In genomic region chr2:101084648-101085047, GRCm38 (mm10) we compare ENCODE assay signal across 16 mouse cellular contexts.
"Had no signal": no experiment of that assay in that cellular context is flagged by ENCODE, and none has a peak within 500 bp of the region (broad histone marks: within the 10 kb centered on the region; RNA-seq: fewer than 3 reads in every experiment).

No protein-coding gene starts in this region.

- DNase-seq: retina, postnatal 1 day; right cerebral cortex, adult 18-20 months; right cerebral cortex, postnatal 14 days; right cerebral cortex, postnatal 25 days; right cerebral cortex, postnatal 4 days; spleen, adult 18-20 months; thymus, adult 18-20 months; thymus, adult 2 months; thymus, postnatal 14 days; thymus, postnatal 25 days; thymus, postnatal 36 days; thymus, postnatal 4 days had no signal

- H3K9ac ChIP-seq: neural tube, embryonic 13.5 days; neural tube, embryonic 15.5 days; stomach, embryonic 15.5 days had no signal

- H3K4me2 ChIP-seq: neural tube, embryonic 13.5 days; neural tube, embryonic 15.5 days; stomach, embryonic 15.5 days had no signal

- H3K36me3 ChIP-seq: neural tube, embryonic 13.5 days; neural tube, embryonic 15.5 days; stomach, embryonic 15.5 days had no signal

- H3K4me3 ChIP-seq: neural tube, embryonic 13.5 days; neural tube, embryonic 15.5 days; stomach, embryonic 15.5 days had no signal

- H3K9me3 ChIP-seq: neural tube, embryonic 13.5 days; neural tube, embryonic 15.5 days; stomach, embryonic 15.5 days had no signal

- H3K4me1 ChIP-seq: neural tube, embryonic 13.5 days; neural tube, embryonic 15.5 days; stomach, embryonic 15.5 days had no signal

- H3K27me3 ChIP-seq: neural tube, embryonic 13.5 days; neural tube, embryonic 15.5 days; stomach, embryonic 15.5 days had no signal

- H3K27ac ChIP-seq: neural tube, embryonic 13.5 days; neural tube, embryonic 15.5 days; stomach, embryonic 15.5 days; stomach, postnatal 0 days had no signal
